Mouse (Mus musculus): ENCODE results near the gene Ap3b1.

GRCm38 (mm10) chr13:94443411-94443810, 84.7 kb downstream of the Ap3b1 start:
- no peak for TF ChIP-seq POLR2A (IDR thresholded peaks at IDR 0.05; ENCODE audit: borderline replicate concordance, control insufficient read depth, low read depth, low read length)
- TF ChIP-seq CTCF (IDR thresholded peaks at IDR 0.05; ENCODE audit: control insufficient read depth, insufficient read depth, low read length), result no peak

Data from bone marrow, adult 2 months (tissue).